Mouse (Mus musculus) liver, postnatal 0 days (tissue): ENCODE measurements around the gene Hivep1.

Experiments used
- CTCF ChIP-seq: sonication (generic); IDR thresholded peaks from 2 replicates; pipeline ENCODE4 v1.5.1; 2016; ENCODE audit warnings: antibody characterized with exemption, low read depth
- EP300 ChIP-seq: IDR thresholded peaks from 2 replicates; pipeline ENCODE4 v1.6.1; 2016; ENCODE audit warnings: antibody characterized with exemption, low read depth, mild to moderate bottlenecking

GRCm38 (mm10) chr13:42195671-42196070 is 143.8 kb downstream of the Hivep1 start:
- TF ChIP-seq CTCF: no peak
- TF ChIP-seq EP300: no peak
